Mouse (Mus musculus): ENCODE measurements around the gene Camk2d. TPM values are rescaled to one million over a fixed set of nuclear protein-coding genes. Genes with fewer than 3 reads are reported as not detected.

Gene Camk2d
- polyA plus RNA-seq, 1 experiment: 66.4 TPM

DNA sequence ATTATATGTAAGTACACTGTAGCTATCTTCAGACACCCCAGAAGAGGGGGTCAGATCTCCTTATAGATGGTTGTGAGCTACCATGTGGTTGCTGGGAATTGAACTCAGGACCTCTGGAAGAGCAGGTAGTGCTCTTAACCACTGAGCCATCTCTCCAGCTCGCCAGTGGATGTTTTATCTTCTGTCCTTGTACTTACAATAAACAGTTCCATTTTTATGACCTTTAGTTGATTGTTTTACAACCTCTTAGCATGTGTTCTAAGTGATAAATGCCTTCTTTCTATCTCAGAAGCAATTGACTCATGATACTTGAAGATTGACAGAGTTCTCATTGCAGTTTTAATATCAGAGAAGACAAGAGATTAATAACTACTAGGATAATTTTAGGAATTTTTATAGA lies 282.1 kb downstream of the Camk2d start:
- no peak overlapping the region for H3K27ac ChIP-seq (ENCODE audit: insufficient read depth, low read length)
- no peaks in the 10 kb centered on the region for H3K4me1 ChIP-seq (ENCODE audit: control insufficient read depth, insufficient read depth, low read length)
- TF ChIP-seq CTCF (IDR thresholded peaks at IDR 0.05; ENCODE audit: extremely low read depth, insufficient read depth, low read length) (no peak), POLR2A (IDR thresholded peaks at IDR 0.05; ENCODE audit: extremely low read depth, insufficient read depth, low read length) (no peak)
- no peak overlapping the region for H3K4me3 ChIP-seq (ENCODE audit: insufficient read depth, low read length)

DNA sequence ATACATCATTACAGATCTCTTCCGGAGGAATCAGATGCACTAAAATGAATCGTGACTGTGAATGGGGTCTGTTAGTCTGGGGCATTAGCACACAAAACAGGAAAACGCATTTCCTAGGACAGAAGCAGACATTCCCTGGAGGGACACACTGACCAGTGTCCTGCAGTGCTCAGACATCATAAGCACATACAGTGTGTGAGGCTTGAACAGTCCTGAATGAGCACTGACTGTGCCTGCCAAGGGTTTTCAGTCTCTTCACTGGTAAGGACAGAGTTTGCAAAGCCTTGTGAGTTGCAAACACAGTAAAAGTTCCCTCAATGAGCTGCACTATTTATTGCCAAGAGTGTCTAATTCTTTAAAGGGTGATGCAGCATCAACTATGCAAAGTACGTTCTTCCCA lies 290.0 kb downstream of the Camk2d start:
- no peak for TF ChIP-seq CTCF (IDR thresholded peaks at IDR 0.05; ENCODE audit: extremely low read depth, insufficient read depth, low read length)
- Histone ChIP-seq H3K27ac (ENCODE audit: insufficient read depth, low read length) (no peak overlapping the region), H3K4me1 (ENCODE audit: control insufficient read depth, insufficient read depth, low read length) (no peaks in the 10 kb centered on the region), H3K4me3 (ENCODE audit: insufficient read depth, low read length) (no peak overlapping the region)

DNA sequence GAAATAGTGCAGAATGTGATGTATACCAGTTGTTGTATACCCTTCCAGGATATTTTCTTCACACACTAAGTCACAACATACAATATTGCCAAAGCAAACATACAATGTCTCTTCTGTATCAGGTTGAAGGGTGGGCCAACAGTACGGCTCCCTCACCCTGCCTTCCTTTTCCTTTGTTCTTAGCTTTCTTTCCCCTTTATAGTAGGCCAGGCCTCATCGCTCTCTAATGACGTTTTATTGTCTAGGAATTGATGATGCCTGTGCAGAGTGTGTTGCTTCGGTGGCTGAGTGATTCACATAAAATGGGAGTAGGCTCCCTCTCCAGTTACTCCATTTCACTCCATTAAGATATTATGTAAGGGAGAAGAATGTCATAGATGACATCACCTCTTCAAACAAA lies 290.5 kb downstream of the Camk2d start:
- Histone ChIP-seq H3K4me3 (ENCODE audit: insufficient read depth, low read length) (no peak overlapping the region), H3K4me1 (ENCODE audit: control insufficient read depth, insufficient read depth, low read length) (no peaks in the 10 kb centered on the region), H3K27ac (ENCODE audit: insufficient read depth, low read length) (no peak overlapping the region)
- TF ChIP-seq POLR2A (IDR thresholded peaks at IDR 0.05; ENCODE audit: extremely low read depth, insufficient read depth, low read length) (no peak), CTCF (IDR thresholded peaks at IDR 0.05; ENCODE audit: extremely low read depth, insufficient read depth, low read length) (no peak)

Other genes with a start within 250 kb of the Camk2d start
- 0.86 and 1.1 TPM in 2 replicates for gene Arsj, start 232.6 kb upstream of the Camk2d start, polyA plus RNA-seq (2012; rRNA removed)

Data from cortical plate, adult 2 months (tissue).